Mouse (Mus musculus) limb, embryonic 15.5 days (tissue): ENCODE data around the gene C2cd3. TPM values are rescaled to one million over a fixed set of nuclear protein-coding genes. Genes with fewer than 3 reads are reported as not detected.
"Not testable (repeated sequence)": the region's sequence is repeated elsewhere in the genome, so short reads cannot be mapped to it uniquely, and the experiment has no call there.

Experiments
- ATAC-seq: fragments of 200-750 bp; cut with Nextera tagmentation; 2 replicates; pipeline ENCODE4 v1.8.0; 2017; ENCODE audit warnings: low read depth, moderate TSS enrichment; ENCODE audit not compliant: insufficient number of reproducible peaks, low FRiP score, low TSS enrichment
- H3K27ac ChIP-seq: fragments of 300-500 bp; sonication (generic); 2 replicates; pipeline ENCODE4 v1.5.1; 2015; ENCODE audit warnings: moderate library complexity, mild to moderate bottlenecking, inconsistent platforms
- H3K27me3 ChIP-seq: fragments of 300-500 bp; sonication (generic); 2 replicates; pipeline ENCODE4 v1.6.1; 2015; ENCODE audit warnings: inconsistent platforms
- H3K36me3 ChIP-seq: fragments of 300-500 bp; sonication (generic); 2 replicates; pipeline ENCODE4 v1.6.1; 2015; ENCODE audit warnings: inconsistent platforms
- H3K4me1 ChIP-seq: fragments of 300-500 bp; sonication (generic); 2 replicates; pipeline ENCODE4 v1.6.1; 2015; ENCODE audit warnings: inconsistent platforms
- H3K4me2 ChIP-seq: fragments of 300-500 bp; sonication (generic); 2 replicates; pipeline ENCODE4 v1.6.1; 2015; ENCODE audit warnings: mild to moderate bottlenecking, inconsistent platforms
- H3K4me3 ChIP-seq: fragments of 300-500 bp; sonication (generic); 2 replicates; pipeline ENCODE4 v1.5.1; 2015; ENCODE audit warnings: mild to moderate bottlenecking, inconsistent platforms
- H3K9ac ChIP-seq: fragments of 300-500 bp; sonication (generic); 2 replicates; pipeline ENCODE4 v1.6.1; 2015; ENCODE audit warnings: inconsistent platforms
- H3K9me3 ChIP-seq: fragments of 300-500 bp; sonication (generic); 2 replicates; pipeline ENCODE4 v1.6.1; 2016; ENCODE audit warnings: inconsistent platforms
- WGBS: fragments of 180-500 bp; shearing (Covaris S2); methylation state at CpG from one replicate; pipeline ENCODE4 v1.1.7; 2015; 5-methylcytosine and 5-hydroxymethylcytosine counted together
- polyA plus RNA-seq: library from polyadenylated mRNA; unstranded; fragments of >200 nt; fragmentation: Nextera tagmentation; extraction: Ambion mirVana; gene quantifications from 2 replicates; pipeline ENCODE4 v1.2.1, GENCODE M21; 2015

Gene C2cd3
- polyA plus RNA-seq, 1 experiment from 2014 or later: 19.7 TPM

- H3K9me3 ChIP-seq: no peaks in the 10 kb centered on the region
- H3K27ac ChIP-seq: no peak overlapping the region
- H3K9ac ChIP-seq: no peak overlapping the region
- H3K36me3 ChIP-seq: peaks cover 11% of the 10 kb centered on the region
- H3K27me3 ChIP-seq: no peaks in the 10 kb centered on the region
- no peak overlapping the region for H3K4me2 ChIP-seq
- no peak overlapping the region for H3K4me3 ChIP-seq
- H3K4me1 ChIP-seq: no peaks in the 10 kb centered on the region
- ATAC-seq: no peak
- 30% methylated on average over 1 of the region's 1 CpGs for WGBS
These were observed 102.6 kb downstream of the C2cd3 start for GRCm38 (mm10) chr7:100474680-100475079.

GRCm38 (mm10) chr7:100479100-100479822 lies 107.2 kb downstream of the C2cd3 start:
- H3K27me3 ChIP-seq: no peaks in the 10 kb centered on the region
- ATAC-seq: no peak
- no peak overlapping the region for H3K27ac ChIP-seq
- no peaks in the 10 kb centered on the region for H3K9me3 ChIP-seq
- 0 out of 2 replicates have a peak, but pooled peaks cover 2% of the 10 kb centered on the region for H3K4me1 ChIP-seq
- no peaks in the 10 kb centered on the region for H3K36me3 ChIP-seq
- no peak overlapping the region for H3K4me2 ChIP-seq
- H3K4me3 ChIP-seq: no peak overlapping the region
- WGBS: 73% methylated on average over 20 of the region's 20 CpGs
- no peak overlapping the region for H3K9ac ChIP-seq

GRCm38 (mm10) chr7:100479823-100480164 lies 107.8 kb downstream of the C2cd3 start:
- ATAC-seq: no peak
- WGBS: 65% methylated on average over 15 of the region's 15 CpGs
- Histone ChIP-seq H3K4me3 (no peak overlapping the region), H3K9me3 (no peaks in the 10 kb centered on the region), H3K4me1 (0 out of 2 replicates have a peak, but pooled peaks cover 2% of the 10 kb centered on the region), H3K27ac (no peak overlapping the region), H3K9ac (no peak overlapping the region), H3K27me3 (no peaks in the 10 kb centered on the region), H3K36me3 (no peaks in the 10 kb centered on the region), H3K4me2 (no peak overlapping the region)

- H3K4me1 ChIP-seq: 0 out of 2 replicates have a peak, but pooled peaks cover 2% of the 10 kb centered on the region
- H3K36me3 ChIP-seq: no peaks in the 10 kb centered on the region
- no peaks in the 10 kb centered on the region for H3K27me3 ChIP-seq
- 80% methylated on average over 17 of the region's 17 CpGs for WGBS
- H3K27ac ChIP-seq: no peak overlapping the region
- no peaks in the 10 kb centered on the region for H3K9me3 ChIP-seq
- ATAC-seq: no peak
- no peak overlapping the region for H3K4me3 ChIP-seq
- no peak overlapping the region for H3K4me2 ChIP-seq
- no peak overlapping the region for H3K9ac ChIP-seq
These were observed 108.1 kb downstream of the C2cd3 start for GRCm38 (mm10) chr7:100480175-100480574.

GRCm38 (mm10) chr7:100482046-100482445 lies 110.0 kb downstream of the C2cd3 start:
- not testable (repeated sequence) for H3K9me3 ChIP-seq, H3K4me3 ChIP-seq, H3K4me2 ChIP-seq, H3K36me3 ChIP-seq, H3K4me1 ChIP-seq, H3K9ac ChIP-seq, H3K27me3 ChIP-seq, ATAC-seq, H3K27ac ChIP-seq
- 72% methylated on average over 2 of the region's 2 CpGs for WGBS

- ATAC-seq: no peak
- no peaks in the 10 kb centered on the region for H3K27me3 ChIP-seq
- 0 out of 2 replicates have a peak, but pooled peaks cover 2% of the 10 kb centered on the region for H3K4me1 ChIP-seq
- H3K4me2 ChIP-seq: no peak overlapping the region
- WGBS: 72% methylated on average over 5 of the region's 5 CpGs
- H3K9ac ChIP-seq: no peak overlapping the region
- no peaks in the 10 kb centered on the region for H3K36me3 ChIP-seq
- no peak overlapping the region for H3K27ac ChIP-seq
- no peak overlapping the region for H3K4me3 ChIP-seq
- H3K9me3 ChIP-seq: no peaks in the 10 kb centered on the region
These were observed 112.5 kb downstream of the C2cd3 start for GRCm38 (mm10) chr7:100484493-100484892.

- no peaks in the 10 kb centered on the region for H3K9me3 ChIP-seq
- 53% methylated on average over 2 of the region's 2 CpGs for WGBS
- no peak overlapping the region for H3K9ac ChIP-seq
- no peak for ATAC-seq
- H3K4me3 ChIP-seq: no peak overlapping the region
- 0 out of 2 replicates have a peak, but pooled peaks cover under 1% of the 10 kb centered on the region for H3K4me1 ChIP-seq
- no peak overlapping the region for H3K27ac ChIP-seq
- H3K27me3 ChIP-seq: no peaks in the 10 kb centered on the region
- H3K4me2 ChIP-seq: no peak overlapping the region
- H3K36me3 ChIP-seq: no peaks in the 10 kb centered on the region
These were observed 115.3 kb downstream of the C2cd3 start for GRCm38 (mm10) chr7:100487301-100487700.

- Histone ChIP-seq H3K4me1 (peaks cover 13% of the 10 kb centered on the region), H3K9me3 (no peaks in the 10 kb centered on the region), H3K27me3 (no peaks in the 10 kb centered on the region), H3K4me3 (no peak overlapping the region), H3K36me3 (no peaks in the 10 kb centered on the region), H3K9ac (no peak overlapping the region), H3K27ac (no peak overlapping the region), H3K4me2 (no peak overlapping the region)
- WGBS: 31% methylated on average over 10 of the region's 10 CpGs
- no peak for ATAC-seq
These were observed 116.5 kb downstream of the C2cd3 start for GRCm38 (mm10) chr7:100488474-100489048.

- H3K27me3 ChIP-seq: no peaks in the 10 kb centered on the region
- no peaks in the 10 kb centered on the region for H3K9me3 ChIP-seq
- peaks cover 41% of the 10 kb centered on the region for H3K4me1 ChIP-seq
- peaks cover 4% of the 10 kb centered on the region for H3K36me3 ChIP-seq
- peak overlapping the region; percentile 86 for H3K4me2 ChIP-seq
- H3K9ac ChIP-seq: peak overlapping the region; percentile 27; the same call in 1 of the 2 replicates
- WGBS: 3% methylated on average over 35 of the region's 36 CpGs
- no peak for ATAC-seq
- H3K4me3 ChIP-seq: peak overlapping the region; percentile 49
- peak overlapping the region; percentile 61; the same call in 1 of the 2 replicates for H3K27ac ChIP-seq
These were observed 120.5 kb downstream of the C2cd3 start for GRCm38 (mm10) chr7:100492391-100493116.

GRCm38 (mm10) chr7:100493117-100493483 lies 121.1 kb downstream of the C2cd3 start, which contains the start of gene Ucp2:
TSS of gene Ucp2 (plus strand) at chr7:100493337.
- Histone ChIP-seq H3K27me3 (no peaks in the 10 kb centered on the region), H3K4me3 (peak within 1 kb of the TSS; percentile 49), H3K4me1 (peaks cover 41% of the 10 kb centered on the region), H3K4me2 (peak within 1 kb of the TSS; percentile 86), H3K36me3 (peaks cover 9% of the 10 kb centered on the region), H3K27ac (peak within 1 kb of the TSS; percentile 61; the same call in 1 of the 2 replicates), H3K9me3 (no peaks in the 10 kb centered on the region), H3K9ac (peak within 1 kb of the TSS; percentile 27; the same call in 1 of the 2 replicates)
- under 1% methylated on average over 27 of the region's 27 CpGs for WGBS
- no peak; the same call in 1 of the 2 replicates for ATAC-seq

- WGBS: 29% methylated on average over 19 of the region's 19 CpGs
- ATAC-seq: no peak
- Histone ChIP-seq H3K27me3 (no peaks in the 10 kb centered on the region), H3K9me3 (no peaks in the 10 kb centered on the region), H3K36me3 (peaks cover 16% of the 10 kb centered on the region), H3K4me3 (peak overlapping the region; percentile 49), H3K27ac (peak overlapping the region; percentile 61; the same call in 1 of the 2 replicates), H3K4me1 (peaks cover 41% of the 10 kb centered on the region), H3K4me2 (peak overlapping the region; percentile 86), H3K9ac (0 out of 2 replicates have a peak overlapping the region, but pooled peaks have one; percentile 15)
These were observed 121.7 kb downstream of the C2cd3 start for GRCm38 (mm10) chr7:100493484-100494414.
